Mouse (Mus musculus): ENCODE data around the gene Vmn1r44. TPM values are rescaled to one million over a fixed set of nuclear protein-coding genes. Genes with fewer than 3 reads are reported as not detected.
"Not testable (repeated sequence)": the region's sequence is repeated elsewhere in the genome, so short reads cannot be mapped to it uniquely, and the experiment has no call there.

Gene Vmn1r44
- polyA plus RNA-seq (2012), result not detected in 2 replicates

DNA sequence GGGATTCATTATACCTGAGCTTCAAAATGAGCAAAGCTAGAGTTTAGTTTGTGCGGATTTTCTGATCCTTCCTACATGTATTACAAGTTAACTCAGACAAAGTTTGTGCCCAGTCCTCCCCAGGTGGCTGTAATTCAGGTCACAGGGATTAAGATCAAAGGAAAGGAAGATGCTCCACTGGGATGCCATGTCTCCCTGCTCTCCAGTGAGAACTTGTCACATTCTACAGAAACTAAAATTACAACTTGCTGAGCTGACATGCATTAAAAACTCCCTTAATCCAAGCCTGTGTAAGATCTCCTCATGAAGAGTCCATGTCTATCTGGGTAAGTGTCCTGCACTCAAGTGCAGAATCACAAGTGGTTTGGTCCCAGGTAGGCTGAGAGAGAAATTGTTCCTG, at the start of gene Vmn1r44:
Gene Vmn1r44, plus strand, starts transcription at position 301 of the 400 bp plus-strand sequence.
- no peak for TF ChIP-seq GATA1 (IDR thresholded peaks at IDR 0.05; ENCODE audit: low read length)

- no peak for TF ChIP-seq GATA1 (IDR thresholded peaks at IDR 0.05; ENCODE audit: low read length)
Measured at GRCm38 (mm10) chr6:89857552-89857951, 25.9 kb upstream of the Vmn1r44 start.

GRCm38 (mm10) chr6:89859839-89860238, 23.6 kb upstream of the Vmn1r44 start:
- no peak for TF ChIP-seq GATA1 (IDR thresholded peaks at IDR 0.05; ENCODE audit: low read length)

GRCm38 (mm10) chr6:89863792-89864191, 19.7 kb upstream of the Vmn1r44 start:
- TF ChIP-seq GATA1 (IDR thresholded peaks at IDR 0.05; ENCODE audit: low read length), result no peak

DNA sequence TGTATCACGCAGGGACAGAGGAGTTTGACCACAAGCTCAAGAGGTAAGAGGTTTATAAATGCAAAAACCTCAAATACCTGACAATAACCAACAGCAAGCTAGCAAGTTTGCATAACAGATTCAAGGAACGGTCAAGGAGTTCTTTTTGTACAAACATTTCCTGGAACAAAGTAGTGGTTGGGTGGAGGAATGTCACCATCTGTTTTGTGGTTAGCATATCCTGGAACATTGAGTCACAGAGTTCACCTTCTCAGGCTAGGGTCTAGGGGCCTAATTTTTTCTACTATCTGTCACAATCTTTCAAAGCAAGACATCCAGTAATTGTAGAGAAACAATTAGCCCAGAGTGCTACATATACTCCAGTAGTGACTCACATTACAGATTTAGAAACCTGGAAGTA, 16.2 kb upstream of the Vmn1r44 start:
- TF ChIP-seq GATA1 (IDR thresholded peaks at IDR 0.05; ENCODE audit: low read length), result no peak

GRCm38 (mm10) chr6:89867976-89868375, 15.5 kb upstream of the Vmn1r44 start:
- no peak for TF ChIP-seq GATA1 (IDR thresholded peaks at IDR 0.05; ENCODE audit: low read length)

DNA sequence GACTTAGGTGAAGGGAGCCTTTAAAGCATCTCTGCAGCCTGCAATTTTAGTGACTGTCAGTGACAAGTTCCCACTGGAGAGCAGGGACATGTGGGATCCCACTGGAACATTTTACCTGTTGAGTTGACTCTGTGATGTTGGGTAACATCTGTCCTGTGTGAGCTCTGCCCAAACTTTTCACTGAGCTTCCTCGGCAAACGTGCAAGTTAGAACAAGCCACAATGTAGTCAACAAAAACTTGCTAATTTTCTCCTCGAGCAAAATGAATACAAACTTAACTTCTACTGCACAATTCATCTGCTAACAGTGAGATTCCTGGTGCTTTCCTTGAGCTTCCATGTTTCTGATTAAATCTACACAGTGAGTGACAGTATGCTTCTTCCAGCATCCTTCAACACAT, 7.1 kb upstream of the Vmn1r44 start, which contains the start of the genes Vmn1r42 and Vmn1r43:
Gene Vmn1r42, minus strand, starts transcription at position 101 of the 400 bp plus-strand sequence.
Gene Vmn1r43, minus strand, starts transcription at position 101 of the 400 bp plus-strand sequence.
- not testable (repeated sequence) for TF ChIP-seq GATA1 (IDR thresholded peaks at IDR 0.05; ENCODE audit: low read length)

GRCm38 (mm10) chr6:89876963-89877362, 6.5 kb upstream of the Vmn1r44 start:
- no peak for TF ChIP-seq GATA1 (IDR thresholded peaks at IDR 0.05; ENCODE audit: low read length)

DNA sequence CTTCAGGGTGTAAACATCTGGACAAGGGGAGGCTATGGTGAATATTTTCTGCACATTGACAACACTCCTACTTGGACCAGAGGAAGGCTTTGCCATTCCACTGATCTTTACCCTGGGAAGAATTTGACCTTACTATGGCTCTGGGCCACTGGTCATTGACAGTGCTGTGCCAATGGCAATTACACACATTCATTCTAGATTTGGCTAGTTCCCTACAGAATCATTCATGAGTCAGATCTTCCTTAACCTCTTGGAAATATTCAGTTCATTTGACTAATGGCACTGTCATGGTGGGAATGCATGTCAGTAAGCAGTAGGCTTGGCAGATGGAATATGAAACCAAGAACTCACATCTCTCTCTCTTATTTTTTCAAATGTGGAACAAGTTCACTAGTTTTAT, 2.6 kb upstream of the Vmn1r44 start:
- TF ChIP-seq GATA1 (IDR thresholded peaks at IDR 0.05; ENCODE audit: low read length), result no peak

DNA sequence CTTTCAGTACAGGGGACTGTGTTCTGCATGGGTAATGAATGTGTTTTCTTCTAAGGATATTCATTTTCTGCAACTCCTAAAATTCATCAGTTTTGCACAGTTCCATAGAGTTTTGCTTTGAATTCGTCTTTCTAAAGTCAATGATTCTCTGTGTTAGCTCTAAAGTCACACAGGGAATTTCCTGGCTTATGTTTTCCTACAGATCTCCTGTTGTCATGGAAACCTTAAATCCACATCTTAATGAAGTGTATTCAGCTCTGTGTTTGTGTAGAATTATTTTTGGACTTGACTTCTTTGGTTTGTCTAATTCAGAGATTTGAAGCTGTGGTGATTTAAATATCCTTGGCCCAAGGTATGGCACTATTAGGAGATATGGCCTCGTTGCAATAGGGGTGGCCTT, 352 bp downstream of the Vmn1r44 start:
- no peak for TF ChIP-seq GATA1 (IDR thresholded peaks at IDR 0.05; ENCODE audit: low read length)

GRCm38 (mm10) chr6:89940498-89940897, 57.0 kb downstream of the Vmn1r44 start, which contains the start of gene Vmn1r45:
Gene Vmn1r45 (minus strand): TSS chr6:89940598.
- not testable (repeated sequence) for TF ChIP-seq GATA1 (IDR thresholded peaks at IDR 0.05; ENCODE audit: low read length)

DNA sequence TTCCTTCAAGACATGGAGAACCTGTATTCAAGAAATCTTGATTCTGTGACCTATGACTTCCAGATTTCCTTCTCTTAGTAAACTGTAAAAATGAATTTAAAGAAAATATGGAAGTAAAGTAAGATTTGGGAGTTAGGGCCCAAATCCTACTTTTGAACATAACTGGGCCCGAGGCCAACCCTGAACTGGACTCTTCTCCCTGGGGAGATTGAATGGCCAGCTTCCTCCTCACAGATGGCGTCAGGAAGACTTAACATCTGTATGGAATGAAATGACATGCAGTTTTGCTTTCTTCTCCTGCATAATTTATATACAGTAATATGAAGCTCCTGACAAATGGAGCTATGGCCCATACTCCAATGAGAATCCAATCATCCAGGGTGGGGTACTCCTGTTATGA, 57.5 kb downstream of the Vmn1r44 start:
- TF ChIP-seq GATA1 (IDR thresholded peaks at IDR 0.05; ENCODE audit: low read length), result no peak

Other genes starting within 250 kb of the Vmn1r44 start
- 2.9 and 3.0 TPM in 2 replicates for gene Txnrd3, start 239.7 kb upstream of the Vmn1r44 start, polyA plus RNA-seq (2012)
- not detected in 2 replicates for gene Vmn1r40, start 176.1 kb upstream of the Vmn1r44 start, polyA plus RNA-seq (2012)
- not detected in 2 replicates for gene Vmn1r41, start 142.9 kb upstream of the Vmn1r44 start, polyA plus RNA-seq (2012)
- not detected in 2 replicates for gene Vmn1r42, start 7.2 kb upstream of the Vmn1r44 start, polyA plus RNA-seq (2012)
- not detected in 2 replicates for gene Vmn1r43, start 7.2 kb upstream of the Vmn1r44 start, polyA plus RNA-seq (2012)
- gene Vmn1r45, start 56.9 kb downstream of the Vmn1r44 start, polyA plus RNA-seq (2012), result not detected in 2 replicates
- not detected in 2 replicates for gene Vmn1r46, start 85.7 kb downstream of the Vmn1r44 start, polyA plus RNA-seq (2012)
- not detected in 2 replicates for gene Vmn1r47, start 132.5 kb downstream of the Vmn1r44 start, polyA plus RNA-seq (2012)
- not detected in 2 replicates for gene Vmn1r48, start 153.2 kb downstream of the Vmn1r44 start, polyA plus RNA-seq (2012)
- gene Vmn1r49, start 194.8 kb downstream of the Vmn1r44 start, polyA plus RNA-seq (2012), result not detected in 2 replicates
- not detected in 2 replicates for gene Vmn1r50, start 217.8 kb downstream of the Vmn1r44 start, polyA plus RNA-seq (2012)
- not detected in 2 replicates for gene Vmn1r51, start 238.9 kb downstream of the Vmn1r44 start, polyA plus RNA-seq (2012)

All from G1E-ER4 (cell line).